Mouse (Mus musculus): ENCODE data around the gene Cryge.

DNA sequence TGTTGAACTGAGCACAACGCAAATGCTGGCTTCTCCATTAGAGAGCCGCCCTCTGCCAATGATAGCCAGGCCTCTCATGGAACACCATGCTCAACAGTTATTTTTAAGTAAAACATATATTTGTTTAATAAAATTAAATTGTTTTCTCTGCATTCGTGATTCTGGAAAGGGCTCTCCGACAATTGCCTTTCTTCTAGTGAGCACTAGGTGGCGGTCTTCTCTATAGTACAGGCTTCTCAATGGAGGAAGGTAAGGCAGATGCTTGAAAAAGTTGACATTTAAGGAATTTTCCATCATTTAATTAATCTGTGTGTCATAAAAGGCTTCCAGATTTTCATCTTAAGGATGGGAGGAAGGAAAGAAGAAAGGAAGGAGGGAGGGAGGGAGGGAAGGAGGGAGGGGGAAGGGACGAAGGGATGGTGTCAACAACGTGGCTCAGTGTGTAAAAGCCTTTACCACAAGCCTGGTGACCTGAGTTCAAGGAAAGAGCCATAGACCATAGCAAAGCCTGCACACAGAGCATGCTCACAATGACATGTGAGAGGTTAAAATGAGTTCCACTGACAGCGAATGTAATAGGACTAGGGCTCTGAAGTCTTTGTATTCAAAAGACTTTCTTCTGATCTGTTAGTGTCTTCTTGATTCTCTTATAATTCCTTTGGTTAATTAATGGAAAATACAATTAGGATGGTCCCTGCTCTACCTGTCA lies 4.4 kb downstream of the Cryge start:
- no peak for TF ChIP-seq GATA1 (IDR thresholded peaks at IDR 0.05; ENCODE audit: low read length)
- TF ChIP-seq TAL1 (IDR thresholded peaks at IDR 0.05; ENCODE audit: low read length): no peak
